Mouse (Mus musculus): ENCODE measurements at regions not wholly inside any gene's neighbourhood (a gene's known extent, or its start where the extent isn't known, plus 50 kb on each side); places are given as distances from the start of the nearest gene placed in this dataset.

DNA sequence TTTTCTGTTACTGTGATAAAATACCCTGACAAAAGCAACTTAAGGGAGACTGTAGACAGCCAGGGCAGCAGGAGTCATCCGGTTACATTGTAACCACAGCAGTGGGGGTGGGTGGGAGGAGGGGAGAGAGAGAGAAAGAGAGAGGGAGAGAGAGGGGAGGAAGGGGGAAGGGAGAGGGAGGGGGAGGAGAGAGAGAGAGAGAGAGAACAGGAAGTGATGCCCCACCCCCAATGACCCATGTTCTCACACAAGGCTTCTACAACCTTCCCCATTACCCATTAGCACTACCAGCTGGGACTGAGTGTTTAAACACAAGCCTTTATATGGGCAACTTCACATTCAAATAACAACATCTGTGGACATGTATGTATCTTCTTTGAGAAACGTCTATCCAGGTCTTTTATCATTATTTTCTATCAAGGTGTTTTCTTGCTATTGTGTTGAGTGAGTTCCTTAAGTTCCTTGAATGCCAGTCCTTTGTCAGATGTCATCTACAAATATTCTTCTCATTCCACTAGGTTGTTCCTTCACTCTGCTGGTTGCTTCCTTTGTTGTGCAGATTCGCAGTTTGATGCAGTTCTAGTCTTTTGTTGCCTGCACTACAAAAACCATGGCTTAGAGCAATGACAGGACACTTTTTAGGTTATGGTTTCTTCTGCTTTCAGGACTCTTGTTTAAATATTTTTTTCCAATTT is 274.7 kb upstream of the Ddx18 start:
- no peaks in the 10 kb centered on the region for H3K27me3 ChIP-seq (ENCODE audit: control insufficient read depth, insufficient read depth, low read length)
- 67% methylated on average over 3 of the region's 3 CpGs for WGBS
- H3K4me1 ChIP-seq (ENCODE audit: control insufficient read depth, insufficient read depth, low read length), result no peaks in the 10 kb centered on the region
- ATAC-seq (replicated peaks; ENCODE audit: insufficient number of reproducible peaks, low FRiP score, low TSS enrichment, low read depth) (no peak), DNase-seq (ENCODE audit: low spot score) (no peak)
- H3K4me2 ChIP-seq (ENCODE audit: low read depth, low read length), result no peak overlapping the region
- H3K27ac ChIP-seq (replicated peaks; ENCODE audit: low read depth, low read length), result no peak overlapping the region
- H3K9me3 ChIP-seq (replicated peaks; ENCODE audit: control insufficient read depth, low read length), result no peaks in the 10 kb centered on the region
- H3K36me3 ChIP-seq (replicated peaks; ENCODE audit: control insufficient read depth, insufficient read depth, low read depth, low read length), result no peaks in the 10 kb centered on the region
- no peak overlapping the region for H3K4me3 ChIP-seq (ENCODE audit: low read depth, low read length)
- H3K9ac ChIP-seq (replicated peaks; ENCODE audit: low read length), result no peak overlapping the region

DNA sequence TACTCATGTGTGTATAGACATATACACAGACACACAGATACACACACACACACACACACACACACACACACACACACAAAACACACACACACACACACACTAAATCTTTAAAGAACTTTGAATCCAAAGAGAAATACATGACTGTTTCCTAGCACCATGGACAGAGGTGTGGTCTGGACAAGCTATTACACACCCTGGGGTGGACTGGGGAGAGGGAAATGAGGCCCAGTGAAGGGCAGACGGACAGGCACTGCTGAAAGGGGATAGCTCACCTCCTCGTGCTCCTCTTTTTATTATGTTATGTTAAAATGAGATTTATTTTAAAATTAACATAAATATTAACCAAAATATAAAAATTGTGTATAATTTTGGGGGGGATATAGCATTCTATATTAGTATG is 265.8 kb upstream of the Ddx18 start:
- 21% methylated on average over 2 of the region's 2 CpGs for WGBS
- peak; percentile 54 for DNase-seq (ENCODE audit: low spot score)

DNA sequence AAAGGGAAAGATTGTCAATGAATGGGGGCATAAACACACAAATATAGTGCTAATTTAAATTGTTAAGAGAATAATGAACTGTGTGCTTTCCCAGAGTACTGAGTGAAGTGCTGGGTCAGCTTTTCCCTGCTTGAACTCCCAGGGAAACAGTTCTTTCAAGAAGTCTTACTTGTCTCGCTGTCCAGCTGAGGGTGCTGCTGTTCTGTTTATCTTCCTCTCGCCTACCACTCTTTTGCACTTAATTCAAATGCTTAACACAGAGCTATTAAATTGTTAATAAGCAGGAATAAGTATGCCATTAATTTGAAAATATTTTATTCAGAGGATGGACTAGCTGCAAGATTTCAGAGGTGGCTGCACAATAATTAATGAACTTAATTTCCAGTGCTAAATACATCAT is 262.5 kb upstream of the Ddx18 start:
- Histone ChIP-seq H3K27me3 (ENCODE audit: control insufficient read depth, insufficient read depth, low read length) (no peaks in the 10 kb centered on the region), H3K9ac (replicated peaks; ENCODE audit: low read length) (no peak overlapping the region), H3K36me3 (replicated peaks; ENCODE audit: control insufficient read depth, insufficient read depth, low read depth, low read length) (no peaks in the 10 kb centered on the region), H3K4me1 (ENCODE audit: control insufficient read depth, insufficient read depth, low read length) (no peaks in the 10 kb centered on the region), H3K27ac (replicated peaks; ENCODE audit: low read depth, low read length) (no peak overlapping the region), H3K9me3 (replicated peaks; ENCODE audit: control insufficient read depth, low read length) (no peaks in the 10 kb centered on the region), H3K4me3 (ENCODE audit: low read depth, low read length) (no peak overlapping the region), H3K4me2 (ENCODE audit: low read depth, low read length) (no peak overlapping the region)
- 70% methylated on average over 2 of the region's 2 CpGs for WGBS
- DNase-seq (ENCODE audit: low spot score), result no peak
- no peak for ATAC-seq (replicated peaks; ENCODE audit: insufficient number of reproducible peaks, low FRiP score, low TSS enrichment, low read depth)

More for the DNA sequence above, 265.8 kb upstream of the Ddx18 start:
- no peak overlapping the region for H3K9ac ChIP-seq (replicated peaks; ENCODE audit: low read length)
- no peaks in the 10 kb centered on the region for H3K4me1 ChIP-seq (ENCODE audit: control insufficient read depth, insufficient read depth, low read length)
- H3K9me3 ChIP-seq (replicated peaks; ENCODE audit: control insufficient read depth, low read length), result no peaks in the 10 kb centered on the region
- ATAC-seq (replicated peaks; ENCODE audit: insufficient number of reproducible peaks, low FRiP score, low TSS enrichment, low read depth), result no peak
- H3K36me3 ChIP-seq (replicated peaks; ENCODE audit: control insufficient read depth, insufficient read depth, low read depth, low read length), result no peaks in the 10 kb centered on the region
- no peak overlapping the region for H3K4me2 ChIP-seq (ENCODE audit: low read depth, low read length)
- no peak overlapping the region for H3K27ac ChIP-seq (replicated peaks; ENCODE audit: low read depth, low read length)
- no peak overlapping the region for H3K4me3 ChIP-seq (ENCODE audit: low read depth, low read length)
- H3K27me3 ChIP-seq (ENCODE audit: control insufficient read depth, insufficient read depth, low read length), result no peaks in the 10 kb centered on the region

DNA sequence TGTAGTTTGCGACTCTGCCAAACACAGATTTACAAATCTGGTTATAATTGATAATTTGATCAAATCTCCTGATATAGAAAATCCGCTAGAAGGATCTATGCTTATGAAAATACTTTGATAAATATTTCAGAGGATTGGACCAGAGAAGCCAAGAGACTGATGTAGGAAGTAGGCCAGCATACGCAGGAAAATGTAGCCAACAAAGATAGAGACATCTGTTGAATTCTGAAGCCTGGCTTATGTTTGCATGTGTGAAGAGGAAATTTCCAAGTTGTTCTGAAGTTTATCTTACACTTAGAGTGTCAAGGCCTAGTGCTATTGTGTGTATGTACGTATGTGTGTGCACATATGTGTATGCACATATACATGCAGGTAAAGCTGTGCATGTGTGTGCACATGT is 255.2 kb upstream of the Ddx18 start:
- no peak overlapping the region for H3K4me2 ChIP-seq (ENCODE audit: low read depth, low read length)
- DNase-seq (ENCODE audit: low spot score) (no peak), ATAC-seq (replicated peaks; ENCODE audit: insufficient number of reproducible peaks, low FRiP score, low TSS enrichment, low read depth) (no peak)
- H3K9me3 ChIP-seq (replicated peaks; ENCODE audit: control insufficient read depth, low read length), result no peaks in the 10 kb centered on the region
- H3K9ac ChIP-seq (replicated peaks; ENCODE audit: low read length), result no peak overlapping the region
- WGBS, result 92% methylated on average over 4 of the region's 4 CpGs
- no peaks in the 10 kb centered on the region for H3K36me3 ChIP-seq (replicated peaks; ENCODE audit: control insufficient read depth, insufficient read depth, low read depth, low read length)
- H3K4me1 ChIP-seq (ENCODE audit: control insufficient read depth, insufficient read depth, low read length), result no peaks in the 10 kb centered on the region
- H3K27ac ChIP-seq (replicated peaks; ENCODE audit: low read depth, low read length), result no peak overlapping the region
- H3K27me3 ChIP-seq (ENCODE audit: control insufficient read depth, insufficient read depth, low read length), result no peaks in the 10 kb centered on the region
- no peak overlapping the region for H3K4me3 ChIP-seq (ENCODE audit: low read depth, low read length)

DNA sequence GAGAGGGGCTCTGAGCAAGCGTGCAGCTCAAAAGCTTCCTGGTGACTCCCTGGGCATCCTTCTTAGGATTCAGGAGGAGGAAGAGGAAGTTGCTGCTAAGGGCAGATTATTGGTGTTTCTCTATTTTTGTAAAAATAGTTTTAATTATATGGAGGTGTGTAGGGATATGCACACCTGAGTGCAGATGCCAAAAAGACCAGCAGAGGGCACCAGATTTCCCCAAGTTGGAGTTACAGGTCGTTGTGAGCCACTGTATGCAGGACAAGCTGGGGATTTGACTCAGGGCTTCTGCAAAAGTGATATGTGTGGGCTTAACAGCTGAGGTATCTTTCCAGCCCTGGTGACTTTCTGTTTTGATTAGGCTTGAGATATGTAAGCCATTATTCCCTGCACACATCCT is 235.5 kb upstream of the Ddx18 start:
- no peak overlapping the region for H3K27ac ChIP-seq (replicated peaks; ENCODE audit: low read depth, low read length)
- no peaks in the 10 kb centered on the region for H3K36me3 ChIP-seq (replicated peaks; ENCODE audit: control insufficient read depth, insufficient read depth, low read depth, low read length)
- ATAC-seq (replicated peaks; ENCODE audit: insufficient number of reproducible peaks, low FRiP score, low TSS enrichment, low read depth) (no peak), DNase-seq (ENCODE audit: low spot score) (peak; percentile 15)
- H3K4me3 ChIP-seq (ENCODE audit: low read depth, low read length), result no peak overlapping the region
- no peak overlapping the region for H3K9ac ChIP-seq (replicated peaks; ENCODE audit: low read length)
- no peaks in the 10 kb centered on the region for H3K9me3 ChIP-seq (replicated peaks; ENCODE audit: control insufficient read depth, low read length)
- H3K4me2 ChIP-seq (ENCODE audit: low read depth, low read length), result no peak overlapping the region
- WGBS, result 76% methylated on average over 2 of the region's 2 CpGs
- no peaks in the 10 kb centered on the region for H3K4me1 ChIP-seq (ENCODE audit: control insufficient read depth, insufficient read depth, low read length)
- no peaks in the 10 kb centered on the region for H3K27me3 ChIP-seq (ENCODE audit: control insufficient read depth, insufficient read depth, low read length)

DNA sequence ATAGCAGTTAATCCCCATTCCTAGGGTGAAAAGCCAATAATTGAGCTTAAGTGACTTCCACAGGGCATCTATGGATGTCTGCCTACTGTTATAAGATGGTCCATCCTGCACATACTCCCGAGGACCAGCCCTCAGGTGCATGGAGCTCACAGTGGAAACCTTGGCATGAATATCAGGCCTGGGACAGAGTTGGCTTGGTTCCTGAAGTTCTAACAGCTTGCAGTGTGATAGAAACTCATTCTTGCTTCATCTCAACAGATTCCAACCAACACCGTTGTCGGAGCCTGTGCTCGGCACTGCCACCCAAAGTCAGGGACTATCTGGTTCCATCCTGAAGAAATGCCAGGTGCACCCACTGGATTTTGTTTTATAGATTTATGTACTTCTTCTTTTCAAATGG is 234.7 kb upstream of the Ddx18 start:
- no peak overlapping the region for H3K4me3 ChIP-seq (ENCODE audit: low read depth, low read length)
- H3K36me3 ChIP-seq (replicated peaks; ENCODE audit: control insufficient read depth, insufficient read depth, low read depth, low read length), result no peaks in the 10 kb centered on the region
- DNase-seq (ENCODE audit: low spot score), result no peak
- H3K9ac ChIP-seq (replicated peaks; ENCODE audit: low read length), result no peak overlapping the region
- no peaks in the 10 kb centered on the region for H3K9me3 ChIP-seq (replicated peaks; ENCODE audit: control insufficient read depth, low read length)
- no peak overlapping the region for H3K27ac ChIP-seq (replicated peaks; ENCODE audit: low read depth, low read length)
- no peaks in the 10 kb centered on the region for H3K27me3 ChIP-seq (ENCODE audit: control insufficient read depth, insufficient read depth, low read length)
- no peak overlapping the region for H3K4me2 ChIP-seq (ENCODE audit: low read depth, low read length)
- ATAC-seq (replicated peaks; ENCODE audit: insufficient number of reproducible peaks, low FRiP score, low TSS enrichment, low read depth), result no peak
- 93% methylated on average over 4 of the region's 4 CpGs for WGBS
- no peaks in the 10 kb centered on the region for H3K4me1 ChIP-seq (ENCODE audit: control insufficient read depth, insufficient read depth, low read length)

DNA sequence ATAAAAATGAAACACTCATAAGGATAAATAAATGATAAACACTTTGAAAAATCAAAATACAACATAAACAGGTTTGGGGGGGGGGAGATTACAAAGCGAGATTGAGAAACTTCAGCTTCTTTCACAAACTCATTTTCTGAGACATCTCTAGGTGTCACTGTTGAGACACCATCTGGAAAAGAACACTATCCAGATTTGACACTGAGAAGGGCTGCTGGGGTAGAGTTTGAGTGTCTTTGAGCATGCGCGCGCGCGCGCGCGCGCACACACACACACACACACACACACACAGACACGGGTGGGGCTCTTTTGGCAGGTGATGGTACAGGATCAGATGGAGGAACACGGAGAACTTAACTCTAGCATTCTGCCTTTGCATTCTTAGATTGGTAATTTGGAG is 230.7 kb upstream of the Ddx18 start:
- Histone ChIP-seq H3K27me3 (ENCODE audit: control insufficient read depth, insufficient read depth, low read length) (no peaks in the 10 kb centered on the region), H3K9me3 (replicated peaks; ENCODE audit: control insufficient read depth, low read length) (no peaks in the 10 kb centered on the region), H3K4me3 (ENCODE audit: low read depth, low read length) (no peak overlapping the region), H3K27ac (replicated peaks; ENCODE audit: low read depth, low read length) (no peak overlapping the region), H3K9ac (replicated peaks; ENCODE audit: low read length) (no peak overlapping the region), H3K4me2 (ENCODE audit: low read depth, low read length) (no peak overlapping the region), H3K36me3 (replicated peaks; ENCODE audit: control insufficient read depth, insufficient read depth, low read depth, low read length) (no peaks in the 10 kb centered on the region), H3K4me1 (ENCODE audit: control insufficient read depth, insufficient read depth, low read length) (no peaks in the 10 kb centered on the region)
- DNase-seq (ENCODE audit: low spot score) (peak; percentile 30), ATAC-seq (replicated peaks; ENCODE audit: insufficient number of reproducible peaks, low FRiP score, low TSS enrichment, low read depth) (no peak)
- WGBS, result 90% methylated on average over 12 of the region's 12 CpGs

DNA sequence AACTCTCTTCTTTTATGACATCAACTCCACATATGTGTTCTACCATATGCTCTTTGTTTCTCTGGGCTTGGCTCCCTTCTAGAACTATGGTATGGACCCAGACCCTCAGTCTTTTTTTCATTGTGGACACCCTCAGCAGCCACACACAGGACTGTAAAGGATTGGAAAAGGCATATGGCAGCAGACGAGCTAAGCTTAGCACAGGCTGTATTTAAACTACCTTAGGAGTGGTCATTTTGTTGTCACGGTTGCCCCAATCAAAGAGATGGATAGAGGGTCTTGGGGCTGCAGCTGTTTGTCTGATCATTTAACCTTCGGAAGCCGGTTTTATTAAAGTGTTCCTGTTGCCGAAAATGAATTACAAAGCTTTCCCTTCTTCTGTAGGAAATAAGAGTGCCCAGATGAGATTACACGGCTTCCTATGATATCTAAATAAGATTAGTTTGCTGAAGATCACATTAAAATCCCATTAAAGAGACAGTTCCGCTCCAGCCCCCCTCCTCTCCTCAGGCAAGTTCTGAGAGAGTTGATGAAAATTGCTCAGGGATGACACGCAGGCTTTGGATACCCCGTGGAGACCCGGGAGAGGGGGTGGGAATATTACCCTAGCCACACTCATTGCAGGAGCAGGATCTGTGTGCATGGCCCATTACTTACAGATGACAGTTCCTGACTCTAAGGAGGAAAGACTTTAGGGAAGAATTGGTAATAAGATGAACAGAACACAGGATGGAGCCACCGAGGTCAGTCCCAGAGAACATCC is 227.4 kb upstream of the Ddx18 start:
- no peak for ATAC-seq (replicated peaks; ENCODE audit: insufficient number of reproducible peaks, low FRiP score, low TSS enrichment, low read depth)
- DNase-seq (ENCODE audit: low spot score), result no peak
- H3K4me1 ChIP-seq (ENCODE audit: control insufficient read depth, insufficient read depth, low read length), result no peaks in the 10 kb centered on the region
- H3K27ac ChIP-seq (replicated peaks; ENCODE audit: low read depth, low read length), result no peak overlapping the region
- no peaks in the 10 kb centered on the region for H3K27me3 ChIP-seq (ENCODE audit: control insufficient read depth, insufficient read depth, low read length)
- H3K36me3 ChIP-seq (replicated peaks; ENCODE audit: control insufficient read depth, insufficient read depth, low read depth, low read length), result no peaks in the 10 kb centered on the region
- H3K4me3 ChIP-seq (ENCODE audit: low read depth, low read length), result no peak overlapping the region
- H3K9me3 ChIP-seq (replicated peaks; ENCODE audit: control insufficient read depth, low read length), result no peaks in the 10 kb centered on the region
- H3K4me2 ChIP-seq (ENCODE audit: low read depth, low read length), result no peak overlapping the region
- 67% methylated on average over 11 of the region's 11 CpGs for WGBS
- H3K9ac ChIP-seq (replicated peaks; ENCODE audit: low read length), result no peak overlapping the region
